Mouse (Mus musculus) thymus, postnatal 10 days (tissue): ENCODE measurements around the gene Soat1.

Experiments used
- DNase-seq, 2 experiments: peaks; one replicate each; pipeline ENCODE4 v3.0.0; 2021; ENCODE audit warnings: low spot score in 2 of 2

Soat1 gene

DNA sequence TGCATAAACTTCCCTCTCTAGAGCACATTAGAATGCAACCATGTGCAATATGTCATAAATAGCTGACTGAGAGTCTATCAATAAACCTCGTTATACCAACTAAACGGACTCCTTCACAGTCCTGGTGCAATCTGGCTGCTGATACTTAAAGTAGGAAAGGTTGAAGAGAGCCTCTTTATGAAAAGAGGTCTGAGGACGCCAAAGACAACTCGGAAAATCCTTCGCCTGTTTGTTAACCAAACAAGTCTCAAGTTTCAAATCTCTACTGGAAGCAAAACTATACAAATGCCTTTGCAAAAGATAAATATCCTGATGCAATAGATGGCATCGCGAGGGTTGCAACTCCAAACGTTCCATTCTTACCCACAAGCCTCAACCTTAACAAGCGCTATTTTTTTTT, 9.2 kb downstream of the Soat1 start:
- DNase-seq = no peak

DNA sequence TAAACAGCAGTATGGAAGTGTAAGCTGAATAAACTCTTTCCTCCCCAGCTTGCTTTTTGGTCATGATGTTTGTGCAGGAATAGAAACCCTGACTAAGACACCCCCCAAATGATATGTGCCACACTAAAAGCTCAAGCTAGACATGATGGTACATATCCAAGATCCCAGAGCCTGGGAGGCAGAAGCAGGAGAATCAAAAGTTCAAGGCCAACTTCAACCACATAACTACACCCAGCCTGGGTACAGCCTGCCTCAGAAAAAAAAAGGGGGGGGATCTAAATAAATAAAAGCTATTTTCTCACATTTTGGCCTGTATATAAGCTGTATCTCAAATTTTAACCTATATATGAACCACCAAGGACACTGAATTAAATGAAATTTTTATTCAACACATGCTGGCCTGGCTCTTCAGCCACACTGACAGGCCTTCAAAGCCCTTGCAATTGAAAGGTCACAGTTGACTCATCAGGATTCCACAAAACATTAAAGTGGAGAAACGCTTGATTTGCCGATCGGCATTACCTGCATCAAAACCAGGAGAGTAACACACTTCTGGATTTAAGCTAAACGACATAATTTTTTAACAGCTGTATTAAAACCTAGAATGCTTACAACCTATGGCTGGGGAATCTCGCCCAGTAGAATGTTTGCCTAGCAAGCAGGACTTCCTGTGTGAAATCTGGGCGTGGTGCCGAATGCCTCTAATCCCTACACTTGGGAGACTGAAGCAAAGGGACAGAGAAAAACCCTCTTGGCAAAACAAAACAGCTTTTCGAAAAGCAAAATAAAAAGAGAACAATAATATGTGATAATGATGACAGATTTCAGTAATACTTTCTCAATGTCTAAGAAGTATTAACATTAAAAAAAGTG, 9.9 kb downstream of the Soat1 start:
- DNase-seq = no peak

DNA sequence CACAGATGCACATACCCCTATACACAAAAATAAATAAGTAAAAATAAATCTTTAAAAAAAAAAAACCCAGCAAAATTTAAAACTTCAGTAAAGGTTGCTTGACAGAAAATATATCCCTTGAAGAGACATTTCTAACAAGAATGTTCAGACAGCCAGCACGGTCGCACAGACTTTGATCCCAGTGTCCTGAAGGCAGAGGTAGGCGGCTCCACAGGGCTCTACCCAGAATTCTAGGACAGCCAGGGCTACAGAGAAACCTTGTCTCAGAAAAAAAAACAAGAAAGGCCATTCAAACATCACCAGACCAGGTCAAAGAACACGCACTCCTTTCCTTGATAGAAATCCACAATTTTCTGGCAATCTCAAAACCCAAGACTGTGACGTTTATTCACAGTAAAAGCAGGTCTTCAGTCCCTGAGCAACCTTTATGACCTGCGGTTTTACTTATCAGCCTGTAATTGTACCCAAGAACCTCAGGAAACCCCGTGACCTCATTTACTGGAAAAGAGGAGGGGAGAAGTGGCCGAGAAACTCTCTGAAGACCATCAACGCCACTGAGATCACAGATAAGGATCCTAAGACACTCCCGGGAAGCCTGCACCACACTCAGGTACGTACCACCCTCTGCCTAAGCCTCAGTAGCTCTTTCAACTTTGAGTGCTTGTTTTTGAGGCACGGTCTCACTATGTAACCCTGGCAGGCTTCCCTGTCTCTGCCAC, 11.7 kb downstream of the Soat1 start:
- DNase-seq = no peak

GRCm38 (mm10) chr1:156461036-156461435, 13.1 kb downstream of the Soat1 start:
- no peak for DNase-seq

DNA sequence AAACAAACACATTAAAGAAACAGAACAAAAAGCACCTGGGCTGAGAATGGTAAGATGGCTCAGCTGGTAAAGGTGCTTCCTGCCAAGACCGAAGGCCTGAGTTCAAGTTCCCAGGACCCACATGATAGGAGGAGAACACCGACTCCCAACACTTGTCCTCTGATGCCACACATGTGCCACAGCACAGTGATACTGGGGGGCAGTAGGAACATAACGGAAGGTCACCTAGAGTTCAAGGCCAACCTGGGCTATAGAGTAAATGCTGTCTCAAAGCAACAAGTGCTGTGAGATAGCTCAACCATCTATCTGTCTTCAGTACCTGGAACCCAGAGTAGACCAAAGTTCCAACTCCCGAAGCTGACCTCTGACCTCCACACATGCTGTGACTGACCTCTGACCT, 13.9 kb downstream of the Soat1 start:
- DNase-seq = no peak

- DNase-seq = no peak
Measured at GRCm38 (mm10) chr1:156459690-156460089, 14.4 kb downstream of the Soat1 start.

DNA sequence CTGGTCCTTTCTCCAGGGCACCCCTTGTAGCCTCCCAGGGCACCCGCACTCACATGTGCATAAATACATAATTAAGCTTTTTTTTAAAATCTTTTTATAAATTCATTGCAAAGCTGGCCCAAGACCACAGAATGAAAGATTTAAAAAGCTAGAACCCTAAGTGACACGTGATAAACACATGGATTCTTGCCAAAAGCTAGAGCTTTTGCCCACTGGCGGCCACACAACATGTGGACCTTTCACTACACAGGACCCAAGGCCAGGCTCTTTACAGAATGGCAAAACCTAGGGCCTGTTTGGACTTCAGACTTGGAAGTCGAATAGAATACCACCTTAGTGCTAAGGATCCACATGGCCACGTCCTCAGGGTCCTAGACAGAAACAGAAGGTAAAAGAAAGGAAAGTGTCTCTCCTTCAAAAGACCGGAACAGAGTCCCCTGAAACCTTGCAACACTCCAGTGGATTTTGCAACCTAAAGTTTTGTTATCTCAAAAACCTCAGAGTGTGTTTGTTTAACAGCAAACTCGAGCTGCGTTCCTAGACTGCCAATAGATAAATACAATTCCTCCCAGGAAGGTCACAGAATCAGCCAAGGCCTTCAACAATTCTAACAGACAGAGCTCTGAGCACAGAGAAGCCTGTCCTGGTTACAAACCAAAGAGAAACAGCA, 15.6 kb downstream of the Soat1 start:
- no peak for DNase-seq

GRCm38 (mm10) chr1:156455005-156455758, 18.9 kb downstream of the Soat1 start:
- no peak for DNase-seq

GRCm38 (mm10) chr1:156454384-156454783, 19.7 kb downstream of the Soat1 start:
- DNase-seq = no peak

- no peak for DNase-seq
Measured at GRCm38 (mm10) chr1:156453876-156454275, 20.3 kb downstream of the Soat1 start.

GRCm38 (mm10) chr1:156450478-156450877, 23.7 kb downstream of the Soat1 start:
- no peak for DNase-seq

- no peak for DNase-seq
Measured at GRCm38 (mm10) chr1:156449691-156450090, 24.4 kb downstream of the Soat1 start.

GRCm38 (mm10) chr1:156449089-156449488, 25.0 kb downstream of the Soat1 start:
- no peak for DNase-seq

DNA sequence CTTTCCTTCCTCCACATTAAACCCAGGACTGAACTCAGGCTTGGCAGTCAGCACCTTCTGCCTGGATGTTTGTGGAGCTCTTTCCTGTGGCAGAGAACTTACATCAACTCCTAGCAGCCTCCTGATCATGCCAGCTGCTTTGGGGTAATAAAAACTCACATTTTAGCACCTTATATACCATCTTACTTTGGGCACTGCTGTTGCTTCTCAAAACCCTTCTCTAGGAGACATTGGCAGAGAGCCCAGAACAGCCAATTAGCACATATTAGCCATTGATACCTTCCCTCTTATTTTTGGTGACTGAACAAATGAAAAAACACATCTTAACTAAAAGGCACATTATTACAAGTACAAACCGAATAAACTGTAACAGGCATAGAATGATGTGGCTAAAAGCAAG, 29.1 kb downstream of the Soat1 start:
- DNase-seq = no peak

GRCm38 (mm10) chr1:156442776-156443175, 31.4 kb downstream of the Soat1 start:
- no peak for DNase-seq

GRCm38 (mm10) chr1:156442266-156442665, 31.9 kb downstream of the Soat1 start:
- DNase-seq = no peak

DNA sequence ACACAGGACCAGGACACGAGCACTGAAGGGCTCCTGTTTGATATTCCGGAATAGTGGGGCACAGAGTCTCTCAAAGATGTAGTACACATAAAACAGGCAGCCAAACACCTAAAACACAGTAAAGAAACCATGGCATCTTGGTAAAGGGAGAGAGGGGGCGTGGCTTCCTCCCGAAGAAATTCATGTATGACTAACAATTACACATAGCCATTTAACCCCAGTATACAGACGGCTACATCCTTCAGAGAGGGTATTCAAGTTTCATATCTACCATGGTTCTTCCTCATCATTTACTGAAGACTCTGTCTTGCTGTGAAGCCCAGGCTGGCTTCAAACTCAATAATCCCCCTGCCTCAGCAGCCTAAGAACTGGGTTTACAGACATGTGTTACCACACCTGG, 36.4 kb downstream of the Soat1 start:
- no peak for DNase-seq

DNA sequence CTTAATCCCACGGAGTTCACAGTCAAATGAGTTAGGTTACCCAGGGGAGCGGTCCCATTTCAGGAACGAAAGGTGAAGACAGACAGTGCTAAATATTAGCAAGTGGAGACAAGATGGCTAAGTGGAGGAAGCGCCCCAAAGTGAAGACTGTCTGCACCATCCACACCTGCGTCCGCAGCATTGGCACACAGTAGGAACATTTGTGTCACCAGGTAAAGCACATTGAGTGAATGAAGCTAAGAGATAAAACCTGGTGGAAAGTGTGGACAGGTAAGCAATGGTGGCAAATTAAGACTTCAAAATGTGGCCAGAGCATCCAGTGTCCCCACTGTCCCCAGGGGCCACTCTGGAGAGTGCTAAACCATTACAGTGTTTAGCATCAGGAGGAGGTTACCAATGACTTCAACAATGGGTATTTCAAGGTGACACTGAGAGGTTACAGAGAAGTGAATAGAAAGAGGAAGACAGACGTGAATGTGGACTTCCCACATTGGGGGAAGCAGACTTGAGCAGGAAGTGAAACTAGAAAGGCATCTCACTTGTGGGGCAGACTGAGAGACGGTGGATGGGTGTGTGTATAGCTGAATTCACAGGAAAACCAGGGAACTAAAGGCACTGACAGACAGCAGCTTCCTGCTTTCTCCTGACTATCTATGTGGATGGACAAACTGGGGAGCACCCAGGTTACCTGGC, 37.0 kb downstream of the Soat1 start:
- DNase-seq = no peak

- no peak for DNase-seq
Measured at GRCm38 (mm10) chr1:156433497-156433896, 40.6 kb downstream of the Soat1 start.

GRCm38 (mm10) chr1:156432498-156432897, 41.6 kb downstream of the Soat1 start:
- no peak for DNase-seq

DNA sequence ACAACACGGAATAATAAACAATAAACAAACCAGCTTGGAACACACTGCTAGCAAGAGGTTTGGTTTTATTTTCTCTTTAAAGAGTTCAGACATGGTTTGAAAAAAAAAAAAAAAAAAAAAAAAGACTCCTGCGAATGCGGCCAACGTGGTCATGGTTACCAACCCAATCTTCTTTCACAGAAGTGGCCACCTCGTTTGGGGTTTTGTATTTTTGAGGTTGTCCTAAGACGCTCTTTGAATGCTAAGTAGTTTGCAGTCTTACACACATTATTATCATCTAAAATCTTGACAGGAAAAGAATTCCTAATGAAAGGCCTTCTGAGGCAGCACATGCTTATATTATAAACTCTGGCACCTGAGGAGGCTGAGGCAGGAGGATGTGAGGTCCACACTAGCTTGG, 45.7 kb downstream of the Soat1 start:
- no peak for DNase-seq
